Mouse (Mus musculus): Measurements from ENCODE around the gene Arhgap45.

The Arhgap45 gene

GRCm38 (mm10) chr10:80057683-80058326 is 41.4 kb downstream of the Arhgap45 start:
- DNase-seq, result peak; percentile 43

- DNase-seq, result no peak
These were observed 46.7 kb downstream of the Arhgap45 start for GRCm38 (mm10) chr10:80063104-80063503.

- DNase-seq, result no peak
These were observed 47.6 kb downstream of the Arhgap45 start for GRCm38 (mm10) chr10:80063877-80064650.

- peak; percentile 26 for DNase-seq
These were observed 52.8 kb downstream of the Arhgap45 start for GRCm38 (mm10) chr10:80069251-80069650.

GRCm38 (mm10) chr10:80069948-80070450 is 53.5 kb downstream of the Arhgap45 start:
- no peak for DNase-seq

GRCm38 (mm10) chr10:80070837-80071515 is 54.5 kb downstream of the Arhgap45 start:
- peak; percentile 86 for DNase-seq

- DNase-seq, result no peak
These were observed 55.1 kb downstream of the Arhgap45 start for GRCm38 (mm10) chr10:80071516-80071900.

- DNase-seq, result peak; percentile 48
These were observed 56.4 kb downstream of the Arhgap45 start for GRCm38 (mm10) chr10:80072623-80073489.

- peak; percentile 64 for DNase-seq
These were observed 58.6 kb downstream of the Arhgap45 start for GRCm38 (mm10) chr10:80074813-80075601.

GRCm38 (mm10) chr10:80075924-80076323 is 59.5 kb downstream of the Arhgap45 start:
- DNase-seq, result no peak

GRCm38 (mm10) chr10:80076386-80076785 is 59.9 kb downstream of the Arhgap45 start:
- no peak for DNase-seq

GRCm38 (mm10) chr10:80077312-80077711 is 60.9 kb downstream of the Arhgap45 start:
- no peak for DNase-seq

- DNase-seq, result no peak
These were observed 61.9 kb downstream of the Arhgap45 start for GRCm38 (mm10) chr10:80078366-80078765.

GRCm38 (mm10) chr10:80080396-80081070 is 64.1 kb downstream of the Arhgap45 start:
- no peak for DNase-seq
